Mouse (Mus musculus): ENCODE measurements around the gene Dcun1d4. TPM values are rescaled to one million over a fixed set of nuclear protein-coding genes. Genes with fewer than 3 reads are reported as not detected.
"Not testable (repeated sequence)": the region's sequence is repeated elsewhere in the genome, so short reads cannot be mapped to it uniquely, and the experiment has no call there.

Dcun1d4 gene
- total RNA-seq, 2 experiments from 2014 or later: 6.7 to 8.9 TPM

- intact Hi-C loops (cut with DNase I): no loop called here
- DNase-seq: no peak
Measured at GRCm38 (mm10) chr5:73576708-73577107, 95.9 kb downstream of the Dcun1d4 start.

DNA sequence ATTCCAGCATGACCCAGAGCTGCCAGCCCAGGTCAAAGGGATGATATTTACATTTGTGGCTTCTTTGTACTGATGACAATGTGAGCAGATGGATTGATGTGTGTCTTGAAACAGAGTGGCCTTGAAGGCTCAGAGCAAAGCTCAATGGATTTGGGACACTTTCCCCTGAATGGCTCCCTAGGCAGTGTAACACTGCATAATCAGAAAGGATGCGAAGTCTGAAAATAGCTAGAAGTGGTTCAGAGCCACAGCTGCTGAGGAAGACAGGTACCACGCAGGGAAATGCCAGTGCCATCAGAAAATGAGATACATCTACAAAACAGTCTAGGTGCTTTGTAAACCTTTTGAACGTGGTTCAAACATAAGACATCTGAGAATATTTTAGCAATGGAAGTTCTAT is 97.3 kb downstream of the Dcun1d4 start:
- intact Hi-C loops (cut with DNase I): no loop called here
- no peak for DNase-seq

DNA sequence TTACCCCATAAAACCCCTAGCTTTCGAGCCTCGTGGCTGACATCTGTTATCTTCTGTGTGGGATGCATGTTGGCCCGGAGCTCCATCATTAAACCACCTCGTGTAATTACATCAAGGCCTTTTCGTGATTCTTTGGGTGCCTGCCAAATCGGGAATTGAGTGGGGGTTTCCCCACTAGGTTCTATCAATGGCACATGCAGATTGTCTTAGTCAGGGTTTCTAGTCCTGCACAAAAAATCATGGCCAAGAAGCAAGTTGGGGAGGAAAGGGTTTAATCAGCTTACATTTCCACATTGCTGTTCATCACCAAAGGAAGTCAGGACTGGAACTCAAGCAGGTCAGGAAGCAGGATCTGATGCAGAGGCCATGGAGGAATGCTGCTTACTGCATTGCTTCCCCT is 103.2 kb downstream of the Dcun1d4 start:
- intact Hi-C loops (cut with DNase I): not testable (repeated sequence)

GRCm38 (mm10) chr5:73585212-73586115 is 104.7 kb downstream of the Dcun1d4 start:
- DNase-seq: no peak
- intact Hi-C loops (cut with DNase I): no loop called here

More for the DNA sequence above, 103.2 kb downstream of the Dcun1d4 start:
- not testable (repeated sequence) for DNase-seq

- DNase-seq: no peak
- intact Hi-C loops (cut with DNase I): no loop called here
Measured at GRCm38 (mm10) chr5:73586597-73586996, 105.8 kb downstream of the Dcun1d4 start.

DNA sequence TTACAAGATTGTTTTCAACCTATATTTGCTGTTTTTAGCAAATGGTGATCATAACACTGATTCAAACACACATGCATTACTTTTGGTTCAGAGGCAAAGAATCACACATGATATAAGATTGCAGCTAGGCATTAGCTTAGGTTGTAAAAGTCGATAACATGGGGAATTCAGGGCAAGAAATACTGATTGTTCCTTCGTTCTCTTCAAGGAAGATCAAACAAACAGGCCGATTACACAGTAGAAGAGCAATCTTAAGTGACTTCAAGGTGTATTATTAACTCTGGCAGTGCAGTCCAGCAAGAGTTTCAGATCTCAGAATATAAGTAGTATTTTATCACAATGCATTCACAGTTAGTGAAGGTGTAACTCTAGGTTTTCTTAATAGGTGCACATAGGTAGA is 106.3 kb downstream of the Dcun1d4 start:
- intact Hi-C loops (cut with DNase I): no loop called here
- DNase-seq: no peak

DNA sequence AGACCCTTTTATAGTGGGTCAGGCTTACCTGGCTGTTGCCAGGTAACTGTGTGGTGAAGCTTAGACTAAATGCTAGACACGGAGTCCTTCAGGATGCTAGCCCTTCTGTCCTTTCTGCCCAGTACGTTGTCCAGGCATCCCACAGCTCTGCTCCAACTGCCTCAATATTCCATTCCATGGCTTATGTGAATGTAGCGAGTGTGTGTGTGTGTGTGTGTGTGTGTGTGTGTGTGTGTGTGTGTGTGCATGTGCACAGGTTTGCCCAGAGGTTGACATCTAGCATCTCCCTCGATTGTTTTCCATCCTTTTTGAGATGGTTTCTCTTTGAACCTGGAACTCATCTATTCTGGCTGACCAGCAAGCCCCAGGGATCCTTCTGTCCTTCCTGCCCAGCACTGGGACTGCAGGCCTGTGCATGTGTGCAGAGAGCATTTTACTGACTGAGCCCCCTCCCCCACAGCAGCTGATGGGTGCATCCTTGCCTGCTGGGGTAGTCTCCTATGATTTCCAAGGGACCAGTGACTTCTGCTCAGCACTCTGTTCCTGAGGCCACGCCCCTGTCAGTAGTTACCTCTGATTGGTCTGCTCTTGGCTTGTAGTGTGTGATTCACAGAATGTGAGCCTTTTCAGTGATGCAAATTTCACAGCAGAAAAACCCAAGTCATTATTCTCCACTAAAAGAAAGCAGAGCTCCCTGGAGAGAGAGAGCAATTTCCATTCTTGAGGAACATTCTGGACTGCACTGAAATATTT is 118.3 kb downstream of the Dcun1d4 start:
- intact Hi-C loops (cut with DNase I): no loop called here
- no peak for DNase-seq

- no peak for DNase-seq
- intact Hi-C loops (cut with DNase I): loop anchor here (2.0 kb wide), 1 partner anchor 59 kb away; no protein-coding TSS in a partner anchor
Measured at GRCm38 (mm10) chr5:73599991-73600390, 119.2 kb downstream of the Dcun1d4 start.

- intact Hi-C loops (cut with DNase I): loop anchor here (2.0 kb wide), 1 partner anchor 61 kb away; no protein-coding TSS in a partner anchor
Measured at GRCm38 (mm10) chr5:73601361-73601763, 120.6 kb downstream of the Dcun1d4 start.

GRCm38 (mm10) chr5:73602865-73603264 is 122.1 kb downstream of the Dcun1d4 start:
- intact Hi-C loops (cut with DNase I): no loop called here
- no peak for DNase-seq

More at GRCm38 (mm10) chr5:73601361-73601763, 120.6 kb downstream of the Dcun1d4 start:
- DNase-seq: no peak

DNA sequence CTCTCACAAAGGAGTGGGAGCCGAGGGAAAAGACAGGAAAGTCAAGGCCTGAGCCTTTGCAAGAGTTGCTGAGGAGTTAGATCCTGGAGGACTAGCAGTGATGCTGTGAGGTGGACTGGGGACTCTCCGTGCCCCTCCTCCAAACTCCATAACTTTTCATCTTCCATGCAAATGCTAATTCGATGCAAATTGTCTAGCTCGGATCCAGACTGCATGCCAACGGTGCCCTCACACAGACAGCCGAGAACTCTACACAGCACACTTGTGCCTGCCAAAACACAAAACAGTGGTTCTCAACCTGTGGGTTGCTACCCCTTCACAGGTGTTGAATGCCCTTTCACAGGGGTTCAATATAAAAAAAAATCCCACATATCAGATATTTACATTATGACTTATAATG is 123.7 kb downstream of the Dcun1d4 start:
- DNase-seq: no peak
- intact Hi-C loops (cut with DNase I): no loop called here

DNA sequence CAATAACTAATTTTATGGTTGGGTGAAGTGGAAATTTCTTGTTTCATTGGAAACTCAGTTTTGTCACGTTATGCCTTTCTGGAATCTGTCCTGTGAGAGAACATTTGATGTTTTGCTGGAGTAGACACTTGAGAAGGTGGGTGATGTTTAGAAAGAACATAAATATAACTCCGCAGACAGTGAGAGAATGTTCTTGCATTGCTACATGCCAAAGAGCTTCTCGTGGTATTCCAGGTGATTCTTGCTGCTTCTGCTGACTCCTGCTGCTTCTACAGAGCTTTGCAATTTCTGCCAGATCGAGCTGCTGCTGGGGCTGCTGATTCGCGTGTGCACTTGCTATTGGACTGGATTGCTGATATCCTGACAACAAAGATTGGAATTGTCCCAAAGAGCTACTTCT is 124.2 kb downstream of the Dcun1d4 start:
- intact Hi-C loops (cut with DNase I): no loop called here

More for the DNA sequence above, 124.2 kb downstream of the Dcun1d4 start:
- no peak for DNase-seq

Other genes starting within 250 kb of the Dcun1d4 start
- 10 to 100 TPM; 12.4 to 19.4 TPM for gene Fryl, start 224.4 kb upstream of the Dcun1d4 start, total RNA-seq (2021)
- 100 to 1,000 TPM; 134 to 143 TPM for gene Ociad1, start 188.2 kb upstream of the Dcun1d4 start, total RNA-seq (2021)
- 10 to 100 TPM; 48.8 to 50.9 TPM for gene Ociad2, start 140.0 kb upstream of the Dcun1d4 start, total RNA-seq (2021)
- gene Cwh43, start 74.9 kb upstream of the Dcun1d4 start, total RNA-seq (2021): not detected
- gene Lrrc66, start 151.5 kb downstream of the Dcun1d4 start, total RNA-seq (2021): not detected
- 10 to 100 TPM; 88.6 to 89.2 TPM for gene Sgcb, start 166.8 kb downstream of the Dcun1d4 start, total RNA-seq (2021)
- gene Spata18, start 170.4 kb downstream of the Dcun1d4 start, total RNA-seq (2021): not detected

All from gastrocnemius, postnatal 36 days (tissue).